ENCODE assay signal across 8 mouse cellular contexts in genomic region chr8:94695994-94696384, GRCm38 (mm10). TPM values are rescaled to one million over a fixed set of nuclear protein-coding genes. Genes with fewer than 3 reads are reported as not detected.
DNase-seq lines count a peak whose midpoint lies in the region; ATAC-seq lines count a peak whose summit lies in the region.

TSS of gene Pllp (minus strand) at chr8:94696278.

- under 1% methylated on average over 41 of the region's 41 CpGs for WGBS in embryonic facial prominence, embryonic 12.5 days

- no peak within 1 kb of the TSS for H3K27ac ChIP-seq in embryonic facial prominence, embryonic 12.5 days

- intact Hi-C loops in left cerebral cortex, postnatal 10 days (cut with DNase I), result loop anchor here (5.0 kb wide), 2 partner anchors 169 to 204 kb away; no protein-coding TSS in a partner anchor

- peak within 1 kb of the TSS; percentile 86 for H3K4me2 ChIP-seq in embryonic facial prominence, embryonic 12.5 days (replicated peaks)

- no peaks in the 10 kb centered on the region for H3K36me3 ChIP-seq in embryonic facial prominence, embryonic 12.5 days

- DNase-seq in adrenal gland, adult 2 months, result peak; percentile 49
- DNase-seq in adrenal gland, adult 8-10 months, result no peak
- DNase-seq in CD4-positive, CD25-positive, alpha-beta regulatory T cell, adult 2 months (ENCODE audit: low read depth, low spot score), result peak; percentile 53
- peak in 1 of 2 experiments; percentile 75 for DNase-seq in left cerebral cortex, postnatal 10 days (ENCODE audit: extremely low spot score in 1 of 2, low spot score in 2 of 2)
- DNase-seq in mesoderm, embryonic 11.5 days (ENCODE audit: low read depth, low spot score), result peak; percentile 41
- peak; percentile 44 for DNase-seq in testis, postnatal 14 days (ENCODE audit: low spot score)

- H3K9ac ChIP-seq in embryonic facial prominence, embryonic 12.5 days, result no peak within 1 kb of the TSS

- H3K27me3 ChIP-seq in embryonic facial prominence, embryonic 12.5 days, result peaks cover 64% of the 10 kb centered on the region

- peak within 1 kb of the TSS; percentile 44 for H3K4me3 ChIP-seq in embryonic facial prominence, embryonic 12.5 days

- H3K9me3 ChIP-seq in embryonic facial prominence, embryonic 12.5 days, result no peaks in the 10 kb centered on the region

- peaks cover 13% of the 10 kb centered on the region for H3K4me1 ChIP-seq in embryonic facial prominence, embryonic 12.5 days

- peak; percentile 43; the same call in 1 of the 2 replicates for ATAC-seq in embryonic facial prominence, embryonic 12.5 days (ENCODE audit: insufficient number of reproducible peaks, insufficient read depth, low FRiP score, low TSS enrichment)
- peak; percentile 46 for ATAC-seq in inflammation-experienced regulatory T-cells, adult 6 months

RNA-seq across cellular contexts. Expression of gene Pllp, which starts in this region (rescaled TPM):
- total RNA-seq in adrenal gland, adult 2 months (2021), result 1 to 10 TPM in 1 of 2 experiments, under 1 TPM in 1; 0.49 to 1.1 TPM
- polyA plus RNA-seq in adrenal gland, adult 2 months (2012; rRNA removed), result 1.5 and 2.6 TPM in 2 replicates
- 1 to 10 TPM; 1.1 to 2.2 (median 1.7) TPM for total RNA-seq in adrenal gland, adult 8-10 months (2022)
- 2.3 TPM in 2 replicates for polyA plus RNA-seq in embryonic facial prominence, embryonic 12.5 days (2016; fragmentation: Nextera tagmentation; extraction: Ambion mirVana)
- 1 to 10 TPM in 1 of 3 experiments, not detected in 2; 1.0 TPM for polyA plus RNA-seq in inflammation-experienced regulatory T-cells, adult 6 months (2017; shearing (Covaris generic))
- total RNA-seq in left cerebral cortex, postnatal 10 days (2021), result 10 to 100 TPM; 19.5 to 25.3 TPM

Comparison
In these comparisons a context has a peak if more than half of its experiments do, and no peak if none do; other contexts are left out.
1. RNA of gene Pllp (total RNA-seq): 19.5 to 25.3 TPM in left cerebral cortex, postnatal 10 days; 1.1 to 2.2 TPM in adrenal gland, adult 8-10 months and 0.49 to 1.1 TPM in adrenal gland, adult 2 months; every median in the first group is over 4 times any median in the second.